Mouse (Mus musculus) neural tube, embryonic 11.5 days (tissue): ENCODE results near the gene Tdgf1. TPM values are rescaled to one million over a fixed set of nuclear protein-coding genes. Genes with fewer than 3 reads are reported as not detected.

ENCODE experiments used
- ATAC-seq: fragments of 200-750 bp; cut with Nextera tagmentation; 2 replicates; pipeline ENCODE4 v1.8.0; 2017; ENCODE audit warnings: moderate number of reproducible peaks, mild to moderate bottlenecking, moderate TSS enrichment, moderate library complexity; ENCODE audit not compliant: insufficient read depth, low FRiP score, low TSS enrichment
- DNase-seq: peaks from one replicate; pipeline ENCODE4 v3.0.0-alpha.2; 2015; ENCODE audit warnings: low spot score
- H3K27ac ChIP-seq: fragments of 300-500 bp; sonication (generic); 2 replicates; pipeline ENCODE4 v1.5.1; 2014; ENCODE audit warnings: low read depth, mild to moderate bottlenecking, low read length
- H3K27me3 ChIP-seq: fragments of 300-500 bp; sonication (generic); 2 replicates; pipeline ENCODE4 v1.6.1; 2014; ENCODE audit warnings: mild to moderate bottlenecking, low read length, mixed read lengths; ENCODE audit not compliant: control insufficient read depth, insufficient read depth
- H3K36me3 ChIP-seq: fragments of 300-500 bp; sonication (generic); 2 replicates; pipeline ENCODE4 v1.6.1; 2014; ENCODE audit warnings: mild to moderate bottlenecking, low read length, moderate library complexity, mixed read lengths; ENCODE audit not compliant: control insufficient read depth, insufficient read depth
- H3K4me1 ChIP-seq: fragments of 300-500 bp; sonication (generic); 2 replicates; pipeline ENCODE4 v1.6.1; 2014; ENCODE audit warnings: low read length, mixed read lengths; ENCODE audit not compliant: control insufficient read depth, insufficient read depth
- H3K4me2 ChIP-seq: fragments of 300-500 bp; sonication (generic); 2 replicates; pipeline ENCODE4 v1.6.1; 2014; ENCODE audit warnings: low read depth, mild to moderate bottlenecking, moderate library complexity
- H3K4me3 ChIP-seq: fragments of 300-500 bp; sonication (generic); 2 replicates; pipeline ENCODE4 v1.5.1; 2014; ENCODE audit warnings: low read depth, low read length
- H3K9ac ChIP-seq: fragments of 300-500 bp; sonication (generic); 2 replicates; pipeline ENCODE4 v1.6.1; 2014; ENCODE audit warnings: mild to moderate bottlenecking, low read length
- H3K9me3 ChIP-seq: fragments of 300-500 bp; sonication (generic); 2 replicates; pipeline ENCODE4 v1.6.1; 2016; ENCODE audit warnings: low read length; ENCODE audit not compliant: control insufficient read depth
- WGBS: fragments of 180-500 bp; shearing (Covaris S2); extraction: QIAGEN DNeasy Blood & Tissue Kit; methylation state at CpG from one replicate; pipeline ENCODE4 v1.1.7; 2014; 5-methylcytosine and 5-hydroxymethylcytosine counted together
- polyA plus RNA-seq: library from polyadenylated mRNA; unstranded; fragments of >200 nt; fragmentation: Nextera tagmentation; extraction: Ambion mirVana; gene quantifications from 2 replicates; pipeline ENCODE4 v1.2.1, GENCODE M21; 2014

Tdgf1 gene
- polyA plus RNA-seq, result not detected in 2 replicates

GRCm38 (mm10) chr9:110945926-110946325 lies at the start of gene Tdgf1:
Gene Tdgf1 (minus strand): TSS chr9:110946158.
- Histone ChIP-seq H3K4me2 (peak within 1 kb of the TSS; percentile 16; the same call in 1 of the 2 replicates), H3K4me1 (no peaks in the 10 kb centered on the region; the same call in 1 of the 2 replicates), H3K27ac (no peak within 1 kb of the TSS), H3K4me3 (no peak within 1 kb of the TSS), H3K9me3 (no peaks in the 10 kb centered on the region), H3K36me3 (no peaks in the 10 kb centered on the region), H3K9ac (no peak within 1 kb of the TSS; the same call in 1 of the 2 replicates), H3K27me3 (peaks cover 31% of the 10 kb centered on the region)
- 7% methylated on average over 11 of the region's 11 CpGs for WGBS
- ATAC-seq (no peak), DNase-seq (no peak)

- no peak overlapping the region for H3K27ac ChIP-seq
- DNase-seq (peak; percentile 77), ATAC-seq (peak; percentile 78)
- no peaks in the 10 kb centered on the region for H3K9me3 ChIP-seq
- H3K9ac ChIP-seq, result no peak overlapping the region
- H3K36me3 ChIP-seq, result no peaks in the 10 kb centered on the region
- WGBS, result 11% methylated on average over 13 of the region's 13 CpGs
- no peaks in the 10 kb centered on the region for H3K27me3 ChIP-seq
- no peaks in the 10 kb centered on the region for H3K4me1 ChIP-seq
- H3K4me3 ChIP-seq, result peak overlapping the region; percentile 21
- peak overlapping the region; percentile 35 for H3K4me2 ChIP-seq
These were observed 48.8 kb upstream of the Tdgf1 start for GRCm38 (mm10) chr9:110994716-110995172.

GRCm38 (mm10) chr9:110993281-110993709 lies 47.3 kb upstream of the Tdgf1 start:
- no peak overlapping the region for H3K27ac ChIP-seq
- H3K9ac ChIP-seq, result no peak overlapping the region
- ATAC-seq, result no peak
- H3K4me3 ChIP-seq, result no peak overlapping the region
- H3K4me1 ChIP-seq, result no peaks in the 10 kb centered on the region
- H3K4me2 ChIP-seq, result no peak overlapping the region
- DNase-seq, result no peak
- no peaks in the 10 kb centered on the region for H3K36me3 ChIP-seq
- no peaks in the 10 kb centered on the region for H3K9me3 ChIP-seq
- 51% methylated on average over 3 of the region's 3 CpGs for WGBS
- no peaks in the 10 kb centered on the region for H3K27me3 ChIP-seq

GRCm38 (mm10) chr9:110990204-110990603 lies 44.2 kb upstream of the Tdgf1 start, which contains the start of gene Rtp3:
Gene Rtp3 (minus strand): TSS chr9:110990583.
- no peak within 1 kb of the TSS for H3K4me3 ChIP-seq
- H3K9ac ChIP-seq, result no peak within 1 kb of the TSS
- 58% methylated on average over 6 of the region's 6 CpGs for WGBS
- H3K9me3 ChIP-seq, result no peaks in the 10 kb centered on the region
- no peak for ATAC-seq
- DNase-seq, result no peak
- no peaks in the 10 kb centered on the region for H3K27me3 ChIP-seq
- no peaks in the 10 kb centered on the region for H3K36me3 ChIP-seq
- H3K4me2 ChIP-seq, result no peak within 1 kb of the TSS
- H3K4me1 ChIP-seq, result no peaks in the 10 kb centered on the region
- H3K27ac ChIP-seq, result no peak within 1 kb of the TSS

GRCm38 (mm10) chr9:110989543-110989942 lies 43.6 kb upstream of the Tdgf1 start:
- no peaks in the 10 kb centered on the region for H3K4me1 ChIP-seq
- ATAC-seq, result no peak
- 92% methylated on average over 2 of the region's 2 CpGs for WGBS

GRCm38 (mm10) chr9:110989141-110989540 lies 43.2 kb upstream of the Tdgf1 start:
- H3K4me3 ChIP-seq, result no peak overlapping the region
- H3K9ac ChIP-seq, result no peak overlapping the region
- no peak for ATAC-seq
- no peaks in the 10 kb centered on the region for H3K27me3 ChIP-seq
- 75% methylated on average over 4 of the region's 4 CpGs for WGBS
- no peak overlapping the region for H3K4me2 ChIP-seq
- H3K4me1 ChIP-seq, result no peaks in the 10 kb centered on the region
- no peaks in the 10 kb centered on the region for H3K36me3 ChIP-seq
- DNase-seq, result no peak
- H3K27ac ChIP-seq, result no peak overlapping the region
- no peaks in the 10 kb centered on the region for H3K9me3 ChIP-seq

More at GRCm38 (mm10) chr9:110989543-110989942, 43.6 kb upstream of the Tdgf1 start:
- H3K9ac ChIP-seq, result no peak overlapping the region
- H3K4me3 ChIP-seq, result no peak overlapping the region
- H3K27me3 ChIP-seq, result no peaks in the 10 kb centered on the region
- no peak overlapping the region for H3K4me2 ChIP-seq
- H3K36me3 ChIP-seq, result no peaks in the 10 kb centered on the region
- H3K27ac ChIP-seq, result no peak overlapping the region
- no peaks in the 10 kb centered on the region for H3K9me3 ChIP-seq
- DNase-seq, result no peak

- Histone ChIP-seq H3K9me3 (no peaks in the 10 kb centered on the region), H3K27me3 (no peaks in the 10 kb centered on the region)
These were observed 42.1 kb upstream of the Tdgf1 start for GRCm38 (mm10) chr9:110988078-110988477.

GRCm38 (mm10) chr9:110987331-110987730 lies 41.4 kb upstream of the Tdgf1 start:
- no peaks in the 10 kb centered on the region for H3K36me3 ChIP-seq
- WGBS, result 73% methylated on average over 4 of the region's 4 CpGs
- H3K27ac ChIP-seq, result no peak overlapping the region
- H3K9me3 ChIP-seq, result no peaks in the 10 kb centered on the region
- DNase-seq (no peak), ATAC-seq (no peak)
- no peak overlapping the region for H3K4me2 ChIP-seq
- no peaks in the 10 kb centered on the region for H3K27me3 ChIP-seq
- H3K9ac ChIP-seq, result no peak overlapping the region
- H3K4me1 ChIP-seq, result no peaks in the 10 kb centered on the region
- H3K4me3 ChIP-seq, result no peak overlapping the region

More at GRCm38 (mm10) chr9:110988078-110988477, 42.1 kb upstream of the Tdgf1 start:
- Histone ChIP-seq H3K9ac (no peak overlapping the region), H3K4me2 (no peak overlapping the region), H3K4me3 (no peak overlapping the region), H3K4me1 (no peaks in the 10 kb centered on the region), H3K36me3 (no peaks in the 10 kb centered on the region), H3K27ac (no peak overlapping the region)
- WGBS, result 78% methylated on average over 3 of the region's 3 CpGs
- ATAC-seq (no peak), DNase-seq (no peak)

GRCm38 (mm10) chr9:110985951-110986350 lies 40.0 kb upstream of the Tdgf1 start:
- H3K27me3 ChIP-seq, result no peaks in the 10 kb centered on the region
- ATAC-seq, result no peak
- H3K4me3 ChIP-seq, result no peak overlapping the region
- H3K9ac ChIP-seq, result no peak overlapping the region
- no peaks in the 10 kb centered on the region for H3K4me1 ChIP-seq
- no peak overlapping the region for H3K4me2 ChIP-seq
- DNase-seq, result no peak
- H3K36me3 ChIP-seq, result no peaks in the 10 kb centered on the region
- H3K9me3 ChIP-seq, result no peaks in the 10 kb centered on the region
- WGBS, result 88% methylated on average over 8 of the region's 8 CpGs
- no peak overlapping the region for H3K27ac ChIP-seq
